Mouse (Mus musculus) retina, postnatal 1 day (tissue): ENCODE results near the gene Ube2l6.

ENCODE experiments used
- DNase-seq: peaks from one replicate; pipeline ENCODE4 v3.0.0-alpha.2; 2012

The Ube2l6 gene

DNA sequence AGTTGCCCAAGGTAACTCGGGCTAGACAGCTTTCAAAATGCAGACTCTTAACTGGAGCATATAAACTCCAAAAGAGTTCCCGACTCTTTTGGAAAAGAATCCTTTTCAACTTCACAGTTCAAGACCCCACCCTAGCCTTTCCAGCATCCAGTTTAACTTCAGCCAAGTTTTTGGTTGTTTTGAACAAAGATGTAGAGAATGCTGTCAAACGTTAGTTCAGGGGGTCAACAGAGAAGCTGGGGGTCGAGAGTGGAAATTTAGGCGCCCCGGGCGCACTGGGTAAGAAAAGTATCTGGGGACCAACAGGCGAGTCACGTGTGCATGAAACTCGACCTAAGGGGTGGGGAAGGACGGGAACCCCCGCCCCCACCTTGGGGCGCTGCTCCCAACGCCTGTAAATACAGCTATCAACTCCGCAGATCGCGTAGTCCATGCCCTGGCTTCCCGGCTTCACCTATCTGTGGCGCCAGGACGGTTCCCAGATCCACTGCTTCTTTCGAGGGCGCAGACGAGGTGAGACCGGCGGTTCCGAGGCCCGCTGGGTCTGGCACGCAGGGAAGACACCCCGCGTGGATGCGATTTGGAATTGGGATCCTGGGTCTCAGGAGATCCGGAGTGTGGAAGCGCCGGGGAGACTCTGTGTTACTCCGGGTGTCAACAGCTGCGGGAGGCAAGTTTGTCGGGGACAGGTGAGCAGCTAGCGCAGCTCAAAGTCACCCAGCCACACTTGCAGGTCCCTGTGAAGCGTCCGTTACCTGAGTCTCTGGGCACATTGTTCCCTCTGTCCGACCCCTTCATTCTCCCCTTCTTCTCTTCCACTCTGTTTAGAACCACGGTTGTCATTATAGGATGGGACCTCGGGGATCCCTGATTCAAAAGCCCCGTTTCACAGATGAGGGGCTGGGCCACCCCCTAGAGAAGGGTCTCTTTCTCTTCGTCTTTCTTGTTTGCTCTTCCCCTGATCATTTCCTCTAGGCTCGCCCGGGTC is 40.7 kb downstream of the Ube2l6 start:
- DNase-seq = peak; percentile 24

DNA sequence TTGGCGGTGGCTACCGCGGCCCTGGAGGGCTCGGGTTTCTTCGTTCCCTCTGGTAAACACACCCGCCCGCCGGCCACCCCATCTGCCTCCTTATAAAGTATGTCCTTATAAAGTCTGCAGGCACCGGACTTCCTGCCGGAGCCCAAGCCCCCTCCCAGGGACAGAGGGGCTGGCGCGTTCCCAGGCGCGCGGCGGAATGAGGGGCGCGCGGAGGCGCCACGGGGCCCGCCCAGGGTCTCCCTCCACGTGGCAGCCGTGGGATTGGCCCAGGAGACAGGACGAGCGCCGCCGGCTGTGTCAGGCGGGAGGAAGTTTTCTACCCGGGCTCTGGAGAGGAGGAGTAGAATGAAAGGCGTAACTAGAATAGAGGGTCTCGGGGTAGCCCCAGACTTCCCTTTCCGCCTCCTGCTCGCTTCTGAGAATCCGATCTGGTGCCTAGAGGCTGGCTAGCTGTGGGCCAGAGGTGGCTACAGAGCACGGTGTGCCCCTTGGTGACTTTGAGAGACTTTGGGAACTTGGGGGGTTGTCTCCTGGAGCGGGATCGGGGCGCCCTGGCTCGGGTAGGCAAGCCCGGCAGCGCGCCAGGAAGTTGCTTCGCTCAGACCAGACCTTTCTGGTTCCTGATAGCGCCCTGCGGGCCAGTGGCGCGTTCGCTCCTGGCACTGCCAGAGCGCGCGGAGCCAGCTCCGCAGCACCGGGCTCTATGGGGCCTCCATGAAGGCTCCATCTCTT is 41.6 kb downstream of the Ube2l6 start:
- DNase-seq = peak; percentile 86

DNA sequence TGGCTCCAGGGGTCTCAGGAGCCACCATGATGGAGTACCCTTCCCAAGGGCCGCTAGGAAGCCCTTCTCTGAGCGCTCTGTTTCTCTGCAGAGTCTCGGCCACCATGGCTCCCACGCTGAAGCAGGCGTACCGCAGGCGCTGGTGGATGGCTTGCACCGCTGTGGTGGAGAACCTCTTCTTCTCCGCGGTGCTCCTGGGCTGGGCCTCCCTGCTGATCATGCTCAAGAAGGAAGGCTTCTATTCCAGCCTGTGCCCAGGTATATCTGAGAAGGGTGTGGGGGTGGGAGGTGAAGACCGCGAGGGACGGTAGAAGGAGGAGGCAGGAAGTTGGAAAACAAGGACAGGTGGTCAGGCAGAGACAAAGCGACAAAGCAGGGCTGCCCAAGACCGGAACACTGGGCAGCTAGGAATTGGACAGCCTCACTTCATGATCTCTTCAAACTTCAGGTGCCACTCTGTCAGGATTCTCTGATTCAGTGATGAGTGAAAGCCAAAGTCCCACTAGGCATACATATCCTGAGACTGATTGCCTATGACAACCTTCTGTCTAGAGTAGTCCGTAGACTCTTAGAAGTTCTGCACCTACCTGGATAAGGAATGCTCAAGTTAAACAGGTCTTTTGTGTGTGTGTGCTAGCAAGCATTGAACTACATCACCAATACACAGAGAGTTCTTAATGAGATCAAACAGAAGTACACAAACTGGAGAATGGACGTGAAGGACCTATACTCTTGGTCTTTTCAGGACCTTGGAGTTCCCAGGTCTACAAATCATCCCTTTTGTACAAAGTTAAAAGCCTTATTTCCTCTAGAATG is 42.3 kb downstream of the Ube2l6 start:
- no peak for DNase-seq

DNA sequence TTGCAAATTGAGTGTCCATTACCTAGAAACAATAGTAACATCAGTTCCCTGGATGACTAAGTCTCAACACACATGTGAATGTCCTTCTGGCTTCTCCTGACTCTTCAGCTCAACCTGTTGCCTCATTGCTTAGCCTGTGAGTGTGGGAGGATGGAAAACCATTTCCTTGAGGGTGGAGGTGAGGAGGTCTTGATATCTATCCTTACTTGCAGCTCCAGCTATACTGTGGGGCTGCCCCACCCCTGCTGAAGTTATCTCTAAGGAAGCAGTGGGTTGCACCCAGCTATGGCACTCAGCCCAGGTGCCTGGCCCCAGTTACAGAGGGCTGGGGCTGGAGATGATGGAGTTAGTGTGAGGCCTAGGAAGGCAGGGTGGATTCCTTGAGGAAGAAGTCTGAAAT is 43.3 kb downstream of the Ube2l6 start:
- no peak for DNase-seq

DNA sequence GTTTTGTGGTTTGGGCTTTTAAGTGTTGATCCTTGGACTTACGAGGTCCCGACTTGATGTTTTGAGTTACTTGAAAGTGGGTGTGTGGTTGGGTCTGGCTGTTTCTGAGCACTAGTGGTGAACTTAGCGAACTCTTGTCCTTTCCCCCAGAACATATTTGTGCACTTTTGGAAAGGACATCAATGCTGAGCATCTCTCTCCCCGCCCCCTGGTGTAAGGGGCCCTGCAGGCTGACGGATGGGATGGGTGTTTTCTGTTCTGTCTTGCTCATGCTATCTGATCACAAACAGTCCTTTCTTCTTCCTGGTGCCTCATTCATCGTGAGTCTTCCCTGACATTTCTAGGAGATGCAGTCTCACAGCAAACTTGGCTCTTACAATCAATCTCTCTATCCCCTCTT is 45.0 kb downstream of the Ube2l6 start:
- no peak for DNase-seq

DNA sequence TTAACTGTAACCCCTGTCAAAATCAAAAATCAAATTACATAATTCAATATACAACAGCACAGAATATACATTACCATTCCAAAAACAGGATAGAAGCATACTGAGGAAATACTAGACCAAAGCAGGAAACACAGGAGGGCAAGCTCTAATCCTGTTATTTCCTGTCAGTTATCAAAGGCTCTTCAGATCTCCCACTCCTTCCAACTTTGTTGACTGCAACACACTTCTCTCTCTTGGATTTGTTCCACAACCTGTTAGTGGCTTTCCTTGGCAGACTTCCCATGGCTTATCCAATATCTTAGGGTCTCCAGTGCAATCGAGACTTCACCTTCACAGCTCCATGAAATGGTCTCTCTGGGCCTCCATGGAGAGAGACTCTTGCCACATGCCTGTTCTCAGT is 46.6 kb downstream of the Ube2l6 start:
- no peak for DNase-seq

DNA sequence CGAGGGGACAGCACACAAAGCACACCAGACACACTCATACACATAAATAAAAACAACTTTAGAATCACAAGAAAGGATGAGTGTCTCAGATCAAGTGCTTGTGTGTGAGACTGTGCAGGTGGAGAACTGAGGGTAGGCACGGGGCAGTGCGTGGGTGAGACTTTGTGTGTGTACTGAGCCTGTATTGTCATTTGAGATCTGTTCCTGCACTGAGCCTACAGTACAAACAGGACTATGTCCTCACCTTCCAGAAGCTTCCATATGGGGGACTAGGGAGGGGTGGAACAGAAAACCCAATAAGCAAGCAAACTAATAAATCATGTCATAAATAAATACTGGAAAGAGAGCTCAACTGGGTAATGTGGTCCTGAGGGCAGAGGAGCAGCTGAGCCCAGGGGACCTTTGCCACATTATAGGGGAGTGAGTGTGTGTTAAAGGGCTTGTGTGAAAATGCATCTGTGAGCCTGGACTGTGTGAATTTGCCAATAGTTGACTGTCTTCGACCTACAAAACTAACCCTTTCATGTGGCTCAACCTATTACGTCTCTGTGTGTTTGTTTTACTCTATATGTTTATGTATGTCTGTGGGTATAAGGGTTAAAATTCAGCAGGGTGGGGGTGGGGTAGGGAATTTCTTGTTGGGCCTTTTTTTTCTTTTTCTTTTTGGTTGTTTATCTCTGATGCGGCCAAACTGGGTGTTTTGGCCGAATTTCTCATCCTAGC is 51.9 kb downstream of the Ube2l6 start:
- DNase-seq = no peak

DNA sequence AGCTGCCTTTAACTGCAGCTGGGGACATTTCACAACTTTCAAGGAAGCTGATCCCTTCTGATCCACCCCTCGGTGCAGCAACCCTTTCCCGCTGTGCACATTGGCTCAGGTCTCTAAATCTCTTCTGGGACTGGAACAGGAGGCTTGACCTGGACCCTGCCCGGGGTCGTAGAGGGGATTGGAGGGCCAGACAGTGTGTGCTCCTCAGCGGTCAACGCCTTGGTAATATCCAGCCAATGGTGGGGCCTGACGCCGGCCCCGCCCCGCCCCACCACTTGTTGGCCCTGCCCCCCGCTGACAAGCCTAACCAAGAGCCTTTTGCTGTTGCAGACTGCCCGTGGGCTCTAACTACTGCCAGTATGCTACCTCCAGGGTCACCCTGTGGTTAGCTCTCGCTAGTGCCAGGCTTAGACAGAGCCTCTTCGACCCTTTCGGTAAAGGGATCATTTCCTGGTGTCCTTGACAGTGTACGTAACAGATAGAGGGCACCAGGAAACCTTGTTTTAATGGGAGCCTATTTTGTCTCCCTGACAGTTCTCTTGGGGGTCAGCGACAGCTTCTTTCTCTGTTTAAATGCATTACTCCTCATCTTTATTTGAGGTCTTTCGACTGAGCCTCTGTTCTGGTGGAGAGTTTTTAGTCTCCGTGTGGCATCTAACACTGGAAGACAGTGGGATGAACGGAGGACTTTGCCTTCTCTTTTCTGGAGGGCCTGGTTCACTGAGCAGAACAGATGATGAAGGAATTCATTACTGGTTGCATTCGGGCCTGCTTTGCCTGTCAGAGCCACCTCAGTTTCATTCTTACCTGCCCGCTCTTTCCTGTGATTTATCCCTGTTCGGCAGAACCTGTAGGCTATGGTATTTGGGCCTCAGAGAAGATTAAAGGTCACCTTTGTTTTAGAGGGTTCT is 52.8 kb downstream of the Ube2l6 start:
- peak; percentile 72 for DNase-seq

DNA sequence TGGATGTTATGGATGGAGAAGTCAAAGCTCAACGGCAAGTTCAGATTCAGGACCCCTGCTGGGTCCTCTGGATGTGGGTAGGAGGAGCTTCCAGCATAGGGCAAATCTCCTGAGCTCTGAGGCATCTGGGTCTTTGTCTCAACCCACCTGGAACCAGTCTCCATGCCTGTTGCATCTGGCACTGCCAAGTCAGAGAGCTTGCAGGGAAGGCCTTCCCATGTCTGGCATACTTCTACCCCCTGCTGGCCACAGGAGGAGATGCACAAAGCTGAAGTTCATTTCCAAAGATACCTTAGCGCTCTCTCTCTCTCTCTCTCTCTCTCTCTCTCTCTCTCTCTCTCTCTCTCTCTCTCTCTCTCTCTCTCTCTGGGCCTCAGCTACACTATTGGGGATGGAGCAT is 57.1 kb downstream of the Ube2l6 start:
- peak; percentile 78 for DNase-seq

DNA sequence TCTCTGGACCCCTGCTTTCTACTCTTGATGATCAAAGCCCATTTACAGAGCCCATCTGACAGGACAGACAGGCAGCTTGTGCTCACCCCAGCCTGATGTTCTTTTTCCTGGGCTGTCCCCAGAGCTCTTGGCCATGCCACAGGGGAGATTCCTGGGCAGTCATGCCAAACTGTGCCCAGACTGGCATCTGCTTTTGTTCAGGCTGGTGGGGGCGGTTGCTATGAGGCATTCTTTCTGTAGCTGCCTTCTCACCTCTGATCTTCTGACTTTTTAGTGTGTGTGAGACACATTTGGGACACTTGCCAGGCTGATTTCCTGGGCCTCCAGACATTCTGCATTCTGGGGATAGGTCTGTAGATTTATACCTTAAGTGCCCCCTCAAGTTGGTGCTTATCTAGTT is 59.9 kb downstream of the Ube2l6 start:
- DNase-seq = no peak
